Mouse (Mus musculus) forelimb bud, embryonic 11.5 days (tissue): ENCODE measurements around the gene Gm5134.
A peak's percentile ranks its signal among the peaks of the same experiment; 100 is the strongest.

Source experiments
- DNase-seq: peaks from one replicate; pipeline ENCODE4 v3.0.0-alpha.2; 2012; ENCODE audit warnings: low read depth, low spot score

Gm5134 gene

GRCm38 (mm10) chr10:75939481-75940234 lies 14.7 kb upstream of the Gm5134 start:
- no peak for DNase-seq

GRCm38 (mm10) chr10:75940520-75940919 lies 13.8 kb upstream of the Gm5134 start, which contains the start of gene Gm867:
Gm867 (minus strand) TSS chr10:75940672.
- DNase-seq, result no peak

- DNase-seq, result no peak
These were observed 13.1 kb upstream of the Gm5134 start for GRCm38 (mm10) chr10:75941042-75941824.

- no peak for DNase-seq
These were observed 11.4 kb upstream of the Gm5134 start, which contains the start of gene Vpreb3 for GRCm38 (mm10) chr10:75942736-75943477. Vpreb3 (plus strand) TSS chr10:75943057.

GRCm38 (mm10) chr10:75944066-75944772 lies 10.1 kb upstream of the Gm5134 start:
- no peak for DNase-seq

GRCm38 (mm10) chr10:75945213-75945612 lies 9.1 kb upstream of the Gm5134 start:
- no peak for DNase-seq

GRCm38 (mm10) chr10:75945896-75946295 lies 8.4 kb upstream of the Gm5134 start:
- DNase-seq, result no peak

- no peak for DNase-seq
These were observed 6.2 kb upstream of the Gm5134 start for GRCm38 (mm10) chr10:75948079-75948478.

- no peak for DNase-seq
These were observed 5.0 kb upstream of the Gm5134 start for GRCm38 (mm10) chr10:75949053-75950045.

GRCm38 (mm10) chr10:75950791-75951210 lies 3.5 kb upstream of the Gm5134 start:
- DNase-seq, result no peak

- peak; percentile 68 for DNase-seq
These were observed 2.8 kb upstream of the Gm5134 start for GRCm38 (mm10) chr10:75951424-75952050.

GRCm38 (mm10) chr10:75973846-75974245 lies 19.5 kb downstream of the Gm5134 start:
- DNase-seq, result no peak

- DNase-seq, result no peak
These were observed 20.9 kb downstream of the Gm5134 start for GRCm38 (mm10) chr10:75975216-75975615.

GRCm38 (mm10) chr10:75978119-75978834 lies 24.0 kb downstream of the Gm5134 start:
- DNase-seq, result no peak

- no peak for DNase-seq
These were observed 24.5 kb downstream of the Gm5134 start for GRCm38 (mm10) chr10:75978835-75979157.

- DNase-seq, result no peak
These were observed 25.1 kb downstream of the Gm5134 start for GRCm38 (mm10) chr10:75979432-75979831.

- DNase-seq, result no peak
These were observed 36.2 kb downstream of the Gm5134 start for GRCm38 (mm10) chr10:75990430-75991042.

GRCm38 (mm10) chr10:75993616-75994240 lies 39.4 kb downstream of the Gm5134 start:
- no peak for DNase-seq
